Mouse (Mus musculus) splenic B cell, adult 2 months (primary cell): Measurements from ENCODE around the gene Alg2.

ENCODE experiments used
- DNase-seq: peaks from one replicate; pipeline ENCODE4 v3.0.0-alpha.2; 2011; ENCODE audit warnings: low read depth, low spot score
- H3K27me3 ChIP-seq: 2 replicates; pipeline ENCODE4 v1.6.1; 2012; ENCODE audit warnings: mild to moderate bottlenecking, low read length, moderate library complexity, mixed read lengths; ENCODE audit not compliant: control insufficient read depth, poor library complexity, insufficient read depth, severe bottlenecking
- H3K36me3 ChIP-seq: 2 replicates; pipeline ENCODE4 v1.6.1; 2012; ENCODE audit warnings: mild to moderate bottlenecking, low read length, moderate library complexity, mixed read lengths; ENCODE audit not compliant: control insufficient read depth, poor library complexity, insufficient read depth, severe bottlenecking

Alg2 gene

DNA sequence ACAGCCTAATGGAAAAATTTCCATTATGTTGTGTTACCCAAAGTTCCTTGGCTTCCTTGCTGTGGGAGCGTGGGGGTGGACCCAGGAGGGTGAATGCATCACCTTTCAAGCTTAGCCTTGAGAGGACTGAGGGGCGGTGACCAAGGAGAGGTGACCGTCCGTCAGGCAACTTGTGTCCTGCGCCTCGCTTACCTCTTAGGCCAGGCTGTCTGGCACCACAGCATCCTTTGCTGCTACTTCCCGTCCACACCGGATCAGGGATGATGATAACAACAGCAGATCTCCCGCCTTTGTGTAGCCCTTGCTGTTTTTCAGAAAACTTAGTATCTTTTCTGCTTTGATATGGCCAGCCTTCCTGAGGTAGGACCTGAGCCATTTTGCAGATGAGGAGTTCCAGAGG lies 6.4 kb upstream of the Alg2 start:
- Histone ChIP-seq H3K27me3 (no peaks in the 10 kb centered on the region), H3K36me3 (peaks cover 5% of the 10 kb centered on the region)
- no peak for DNase-seq

DNA sequence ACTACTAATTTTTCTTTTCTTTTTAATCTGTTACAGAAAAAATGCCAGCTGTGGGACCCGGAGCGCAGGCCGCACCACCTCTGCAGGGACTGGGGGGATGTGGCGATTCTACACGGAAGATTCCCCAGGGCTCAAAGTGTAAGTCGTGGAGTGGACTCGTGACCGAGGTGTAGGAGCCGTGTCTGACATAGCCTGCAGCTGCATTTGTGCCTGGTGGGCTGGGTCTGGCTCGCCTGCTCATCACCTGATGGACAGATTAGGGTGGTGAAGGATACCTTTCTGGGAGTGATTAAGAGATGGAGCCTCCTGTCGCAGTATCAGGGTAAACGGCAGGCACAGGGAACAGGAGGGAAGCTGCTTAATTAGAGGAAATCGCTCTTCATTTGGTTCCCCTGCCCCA lies 6.0 kb upstream of the Alg2 start:
- DNase-seq: no peak
- no peaks in the 10 kb centered on the region for H3K27me3 ChIP-seq
- peaks cover 5% of the 10 kb centered on the region for H3K36me3 ChIP-seq

GRCm38 (mm10) chr4:47477539-47477938 lies 3.4 kb upstream of the Alg2 start:
- Histone ChIP-seq H3K27me3 (no peaks in the 10 kb centered on the region), H3K36me3 (peaks cover 3% of the 10 kb centered on the region)
- no peak for DNase-seq

DNA sequence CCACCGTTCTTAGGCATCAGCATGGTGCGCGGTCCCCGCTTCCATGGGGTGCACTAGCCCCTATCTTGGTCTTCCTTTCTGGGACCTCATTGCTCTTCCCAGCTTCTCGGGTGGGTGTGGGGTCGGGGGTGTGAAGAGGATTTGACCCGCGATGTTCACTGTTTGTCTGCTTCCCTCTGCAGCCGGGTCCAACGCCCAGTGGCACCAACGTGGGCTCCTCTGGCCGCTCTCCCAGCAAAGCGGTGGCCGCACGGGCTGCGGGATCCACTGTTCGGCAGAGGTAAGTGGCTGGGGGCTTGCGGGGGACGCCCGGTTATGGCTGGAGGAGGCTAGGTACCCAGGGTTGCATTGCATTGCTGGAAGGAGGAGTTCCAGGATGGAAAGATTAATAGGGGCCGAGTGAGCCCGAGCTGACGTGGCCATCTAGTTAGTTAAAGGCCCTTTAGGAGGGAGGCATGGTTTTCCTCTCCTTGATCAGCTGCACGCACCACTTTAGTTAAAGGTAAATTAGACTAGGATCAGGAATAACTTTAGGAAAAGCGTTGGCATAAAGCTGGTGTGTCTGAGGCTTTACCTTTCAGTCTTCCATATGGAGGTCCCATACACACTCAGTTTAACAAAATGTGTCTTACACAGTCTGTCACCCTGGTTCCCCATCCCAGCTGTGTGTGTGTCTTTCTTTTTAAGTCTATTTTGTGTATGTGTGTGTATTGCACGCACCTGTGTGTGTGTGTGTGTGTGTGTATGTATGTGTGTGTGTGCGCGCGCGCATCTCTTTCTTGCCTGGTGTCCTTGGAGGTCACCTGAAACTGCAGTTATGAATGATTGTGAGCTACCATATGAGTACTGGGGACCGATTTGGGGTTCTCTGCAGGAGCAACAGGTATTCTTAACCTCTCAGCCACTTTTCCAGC lies 854 bp upstream of the Alg2 start:
- Histone ChIP-seq H3K27me3 (no peaks in the 10 kb centered on the region), H3K36me3 (peaks cover 8% of the 10 kb centered on the region)
- no peak for DNase-seq

DNA sequence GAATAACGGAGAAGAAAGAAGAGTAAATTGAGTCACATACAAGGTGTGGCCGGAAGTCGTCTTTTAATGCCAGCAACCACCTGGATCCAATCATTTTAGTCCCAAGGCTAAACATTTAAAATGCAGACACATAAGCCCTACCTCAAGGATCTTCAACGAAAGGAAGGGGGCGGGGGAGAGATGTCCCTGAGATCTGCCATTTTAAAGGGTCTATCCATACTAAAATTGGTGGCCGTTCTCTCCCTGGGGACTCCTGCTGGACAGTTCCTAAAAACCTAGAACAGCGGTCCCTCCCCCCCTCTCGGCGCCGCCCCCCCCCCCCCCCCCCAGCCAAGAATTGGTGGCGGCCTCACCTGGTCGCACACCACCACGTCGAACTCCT lies 556 bp downstream of the Alg2 start:
- H3K27me3 ChIP-seq: no peaks in the 10 kb centered on the region
- peaks cover 8% of the 10 kb centered on the region for H3K36me3 ChIP-seq
- no peak for DNase-seq

DNA sequence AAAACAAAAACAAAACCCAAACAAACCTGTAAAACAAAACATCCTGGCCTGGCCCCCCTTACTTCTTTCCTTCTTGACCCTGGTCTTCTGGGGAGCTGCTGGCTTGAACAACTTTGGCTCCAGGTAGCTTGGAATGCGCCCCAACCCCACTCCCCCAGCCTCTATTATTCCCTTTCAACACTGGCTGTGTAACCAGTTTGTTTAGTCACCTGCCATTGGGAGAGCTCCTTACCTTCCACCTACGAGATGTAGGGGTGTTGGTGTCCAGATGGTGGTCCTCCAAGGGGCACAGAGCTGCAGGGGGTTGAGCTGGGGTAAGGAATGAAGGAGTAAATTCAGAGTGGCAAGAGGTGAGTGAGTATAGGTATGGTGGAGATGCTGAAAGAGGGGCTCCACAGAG lies 6.9 kb downstream of the Alg2 start:
- Histone ChIP-seq H3K36me3 (peaks cover 8% of the 10 kb centered on the region), H3K27me3 (no peaks in the 10 kb centered on the region)
- no peak for DNase-seq

DNA sequence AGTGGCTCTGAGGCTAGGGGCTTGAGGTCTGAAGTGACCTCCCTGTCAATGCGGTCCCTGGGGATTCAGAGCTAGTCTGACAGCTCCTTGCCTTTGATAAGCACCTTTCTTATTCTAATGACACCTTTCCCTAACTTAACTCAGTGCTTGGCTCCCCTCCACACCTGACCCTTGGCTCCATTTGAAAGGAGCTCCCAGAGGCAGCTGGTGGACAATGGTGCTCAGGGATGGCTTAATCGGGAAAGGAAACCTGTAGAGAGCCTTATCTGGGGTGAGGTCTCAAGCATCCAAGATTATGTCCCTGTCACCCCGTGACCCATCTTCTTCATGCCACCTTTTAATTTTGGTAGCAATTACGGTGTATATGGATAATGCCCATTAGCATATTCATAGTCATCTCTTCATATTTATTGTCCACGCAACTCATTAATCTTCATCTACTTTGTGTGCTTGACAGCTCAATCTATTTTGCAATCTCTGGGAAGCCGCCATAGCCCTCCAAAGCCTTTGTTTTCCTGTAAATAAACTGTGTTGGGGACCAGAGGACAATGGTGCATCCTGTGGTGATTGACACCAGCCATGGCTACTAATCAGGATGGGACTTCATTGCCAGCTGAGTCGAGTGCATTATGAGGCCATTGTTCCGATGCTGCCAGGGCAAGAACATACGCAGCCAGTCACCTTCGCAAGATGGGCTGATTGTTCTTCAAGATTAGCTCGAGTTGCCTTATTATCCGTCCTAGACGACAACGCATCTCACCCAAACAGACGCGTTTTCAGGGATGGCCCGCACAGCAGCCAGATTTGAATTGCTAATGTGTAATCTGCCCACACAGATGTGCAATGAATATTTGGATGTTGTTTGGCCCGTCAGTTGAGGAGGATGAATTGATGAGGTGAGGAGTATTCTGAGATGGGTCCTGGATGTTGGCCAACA lies 24.3 kb downstream of the Alg2 start:
- no peaks in the 10 kb centered on the region for H3K36me3 ChIP-seq
- H3K27me3 ChIP-seq: no peaks in the 10 kb centered on the region
- no peak for DNase-seq

GRCm38 (mm10) chr4:47449116-47449515 lies 25.0 kb downstream of the Alg2 start:
- DNase-seq: no peak
- no peaks in the 10 kb centered on the region for H3K27me3 ChIP-seq
- H3K36me3 ChIP-seq: no peaks in the 10 kb centered on the region

GRCm38 (mm10) chr4:47448526-47448925 lies 25.6 kb downstream of the Alg2 start:
- no peaks in the 10 kb centered on the region for H3K36me3 ChIP-seq
- no peak for DNase-seq

DNA sequence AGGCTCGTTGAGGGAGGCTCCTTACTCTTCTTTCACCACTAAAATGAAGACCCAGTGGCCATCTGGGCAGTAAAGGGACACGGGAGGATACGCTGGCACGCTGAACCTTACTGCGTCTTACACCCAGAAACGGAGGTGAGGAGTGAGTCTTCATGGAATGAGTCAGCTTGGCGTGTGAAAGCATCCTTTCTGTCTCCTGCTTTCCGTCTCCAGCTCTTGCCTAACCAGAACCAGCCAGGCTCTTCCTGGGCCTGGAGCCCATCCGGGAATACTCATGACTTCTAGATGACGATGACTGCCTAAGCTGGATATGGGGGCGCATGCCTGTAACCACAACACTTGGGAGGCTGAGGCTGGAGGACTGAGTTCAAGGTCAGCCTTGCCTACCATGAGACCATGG lies 33.2 kb downstream of the Alg2 start:
- DNase-seq: no peak
- H3K27me3 ChIP-seq: no peaks in the 10 kb centered on the region
- H3K36me3 ChIP-seq: no peaks in the 10 kb centered on the region

More at GRCm38 (mm10) chr4:47448526-47448925, 25.6 kb downstream of the Alg2 start:
- no peaks in the 10 kb centered on the region for H3K27me3 ChIP-seq

- Histone ChIP-seq H3K36me3 (no peaks in the 10 kb centered on the region), H3K27me3 (no peaks in the 10 kb centered on the region)
- no peak for DNase-seq
These were observed 35.2 kb downstream of the Alg2 start for GRCm38 (mm10) chr4:47438956-47439355.

DNA sequence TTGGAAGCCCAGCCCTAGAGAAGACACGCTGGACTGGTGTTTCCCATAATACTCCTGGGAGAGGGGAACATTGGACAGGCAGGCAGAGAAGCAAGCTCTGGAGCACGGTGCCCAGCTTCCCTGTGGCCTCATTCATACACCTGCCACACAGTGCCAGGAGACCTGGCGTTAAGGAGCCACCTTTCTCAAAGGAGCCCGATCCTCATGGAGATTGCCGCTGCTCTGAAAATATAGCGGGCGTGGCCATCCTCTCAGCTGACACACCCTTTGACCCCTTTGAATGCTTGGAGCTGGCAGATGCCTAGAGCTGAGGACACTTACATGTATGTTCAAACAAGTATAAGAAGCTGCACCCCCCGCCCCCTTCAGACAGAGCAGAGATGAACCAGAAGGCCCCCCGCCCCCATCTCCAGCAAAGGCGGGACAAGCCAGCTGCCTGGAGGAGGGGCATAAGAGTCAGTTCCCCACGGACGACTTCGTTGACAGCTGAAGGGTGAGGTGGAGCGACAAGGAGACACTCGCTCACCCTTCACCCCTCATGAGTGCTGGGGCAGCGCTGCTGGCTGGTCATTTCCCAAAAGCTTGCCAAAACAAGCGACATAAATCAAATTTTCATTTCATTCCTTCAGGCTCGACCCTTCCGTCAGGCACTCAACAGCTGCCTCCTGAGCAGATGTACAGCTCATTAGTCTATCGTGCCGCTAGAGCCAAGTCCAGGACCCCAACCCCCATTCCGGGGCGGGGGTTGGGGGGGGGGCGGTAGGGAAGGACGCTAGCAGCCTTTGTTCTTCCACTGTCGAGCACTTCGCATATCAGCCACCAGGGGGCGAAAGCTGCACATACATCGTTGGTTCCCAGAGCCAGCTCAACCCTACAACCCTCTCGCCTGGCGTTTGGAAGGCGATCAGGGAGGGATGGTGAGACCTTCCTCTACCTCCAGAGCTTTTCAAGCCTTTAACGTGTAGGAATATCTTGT lies 36.5 kb downstream of the Alg2 start:
- Histone ChIP-seq H3K27me3 (no peaks in the 10 kb centered on the region), H3K36me3 (no peaks in the 10 kb centered on the region)
- peak; percentile 82 for DNase-seq

- no peak for DNase-seq
- no peaks in the 10 kb centered on the region for H3K27me3 ChIP-seq
- H3K36me3 ChIP-seq: no peaks in the 10 kb centered on the region
These were observed 38.4 kb downstream of the Alg2 start for GRCm38 (mm10) chr4:47435566-47436360.
